Mouse (Mus musculus): ENCODE measurements around the gene E2f1. TPM values are rescaled to one million over a fixed set of nuclear protein-coding genes. Genes with fewer than 3 reads are reported as not detected.

Gene E2f1
- 9.8 and 11.9 TPM in 2 replicates for polyA plus RNA-seq (2012; rRNA removed)

DNA sequence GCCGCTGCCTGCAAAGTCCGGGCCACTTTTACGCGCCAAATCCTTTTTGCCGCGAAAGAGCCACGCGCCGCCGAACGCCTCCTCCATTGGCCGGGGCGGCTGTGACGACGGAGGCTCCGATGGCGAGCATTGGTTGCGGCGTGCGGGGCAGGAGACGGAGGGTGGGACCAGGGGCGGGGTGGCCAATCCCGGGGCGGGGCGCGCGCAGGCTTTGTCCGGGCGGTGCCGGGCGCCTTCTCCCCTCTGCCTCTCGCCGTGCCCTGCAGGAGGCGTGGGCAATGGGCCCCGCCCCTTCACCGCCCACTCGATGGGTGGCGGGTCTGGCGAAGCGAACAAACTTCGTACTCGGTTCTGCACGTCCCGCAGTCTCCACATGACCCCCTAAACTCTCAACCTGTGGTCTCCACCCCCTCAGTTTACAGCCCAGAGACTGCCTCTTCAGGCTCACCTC is at the start of gene E2f1:
Gene E2f1 (minus strand): TSS at position 57 of the 451 bp plus-strand sequence.

DNA sequence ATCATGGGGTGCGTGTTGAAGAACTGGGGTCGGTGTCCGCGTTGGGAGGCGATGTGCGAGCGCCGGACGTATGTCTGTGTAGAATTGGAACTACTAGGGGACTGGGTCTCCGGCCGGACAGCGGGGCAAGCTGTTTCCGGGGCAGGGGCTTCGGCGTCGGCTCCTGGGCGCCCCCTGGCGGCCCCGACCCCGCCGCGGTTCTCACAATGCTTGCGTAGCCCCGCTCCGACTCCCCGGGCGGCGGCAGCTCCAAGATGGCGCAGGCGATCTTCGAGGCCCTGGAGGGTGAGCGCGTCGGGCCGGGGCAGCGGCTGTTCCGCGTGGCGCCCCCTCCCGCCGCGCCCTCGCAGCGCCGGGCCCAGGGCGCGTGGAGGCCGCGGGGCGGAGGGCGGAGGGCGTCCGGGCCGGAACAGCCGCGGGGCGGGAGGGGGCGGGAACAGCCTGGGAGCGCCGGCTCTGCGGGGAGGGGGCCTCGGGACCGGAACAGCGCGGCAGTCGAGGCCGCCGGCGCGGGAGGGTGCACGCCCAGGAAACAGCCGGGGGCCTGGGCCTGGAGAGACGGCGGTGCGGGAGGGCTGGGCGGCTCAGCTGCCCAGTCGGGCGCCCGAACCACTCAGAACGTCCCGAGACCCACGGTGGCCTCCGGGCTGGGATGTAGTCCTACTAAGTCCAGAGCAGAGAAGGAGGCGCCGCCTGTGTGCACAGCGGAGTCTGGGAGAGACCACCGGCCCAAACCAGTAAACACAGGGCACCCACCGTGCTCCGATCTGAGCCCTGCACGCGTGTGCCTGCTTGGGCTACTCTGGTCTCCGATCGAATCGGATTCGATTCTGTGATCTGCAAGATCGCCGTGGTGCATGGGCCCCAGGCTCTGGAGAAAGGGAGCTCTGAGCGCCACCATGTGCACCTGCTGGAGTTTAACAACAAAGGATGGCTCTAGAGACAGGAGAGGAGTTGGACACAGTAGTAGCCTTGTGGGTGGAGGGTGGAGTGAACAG is 43.7 kb upstream of the E2f1 start, which contains the start of the genes Zfp341 and 4930519P11Rik:
Gene Zfp341 (plus strand): TSS at position 180 of the 998 bp plus-strand sequence.
Gene 4930519P11Rik (minus strand): TSS at position 320 of the 998 bp plus-strand sequence.

DNA sequence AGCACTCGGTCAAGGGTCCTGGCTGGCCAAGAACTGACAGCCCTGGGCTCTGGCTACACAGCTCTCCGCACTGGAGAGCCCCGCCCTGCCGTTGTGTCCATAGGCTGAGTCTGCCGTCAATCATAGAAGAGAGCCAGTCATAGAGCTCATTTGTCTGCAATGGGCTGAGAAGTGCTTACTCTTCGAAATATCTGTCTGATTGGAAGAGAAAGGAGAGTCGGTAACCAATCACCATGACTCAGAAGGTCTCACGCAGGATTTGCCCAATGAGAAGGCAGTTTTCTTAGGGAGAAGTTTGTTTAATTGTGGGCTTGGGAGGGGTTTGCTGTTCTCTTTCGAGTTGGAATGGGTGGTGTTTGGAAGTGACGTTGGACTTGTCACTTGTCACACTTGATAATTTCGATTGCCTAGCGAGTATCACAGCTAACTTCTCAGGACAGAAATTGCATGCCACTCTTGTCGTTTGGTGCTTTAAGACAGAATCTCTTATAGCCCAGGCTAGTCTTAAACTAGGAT is 34.0 kb upstream of the E2f1 start, which contains the start of gene Pxmp4:
Gene Pxmp4 (minus strand): TSS at position 71 of the 516 bp plus-strand sequence.

DNA sequence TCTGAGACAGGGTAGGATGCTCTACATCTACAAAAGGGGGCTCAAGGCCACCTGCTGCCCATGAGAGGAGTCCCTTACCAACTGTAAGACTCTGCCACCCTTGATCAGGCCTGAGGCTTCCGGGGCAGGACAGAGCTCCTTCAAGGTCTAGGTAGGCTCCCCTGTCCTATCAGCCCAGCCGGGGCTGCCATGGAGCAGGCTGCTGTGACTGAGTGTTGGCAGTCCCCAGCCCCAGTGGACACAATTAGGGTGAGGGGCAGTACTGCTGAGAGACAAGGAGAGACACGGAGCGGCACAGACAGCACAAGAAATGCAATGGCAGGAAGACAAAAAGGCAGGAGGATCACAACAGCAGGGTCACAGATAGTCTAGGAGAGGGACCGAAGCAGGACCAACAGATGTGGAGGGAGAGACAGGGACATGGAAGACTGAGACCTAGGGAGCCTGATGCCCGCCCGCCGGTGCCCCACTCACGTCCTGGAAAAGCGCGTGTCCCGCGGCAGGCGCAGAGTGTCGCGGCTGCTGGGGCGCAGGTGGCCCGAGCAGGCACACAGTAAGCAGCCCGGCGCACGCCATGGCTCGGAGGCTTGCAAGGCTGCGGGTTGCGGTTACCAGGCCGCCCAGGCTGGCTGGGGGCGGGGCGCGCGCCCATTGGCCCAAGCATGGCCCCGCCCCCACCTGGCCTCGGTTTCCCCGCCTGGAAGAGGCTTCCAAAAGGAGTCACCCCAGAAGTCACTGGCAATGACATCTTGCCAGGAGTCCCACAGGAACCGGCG is 11.2 kb downstream of the E2f1 start, which contains the start of gene Necab3:
Gene Necab3 (minus strand): TSS at position 627 of the 776 bp plus-strand sequence.

DNA sequence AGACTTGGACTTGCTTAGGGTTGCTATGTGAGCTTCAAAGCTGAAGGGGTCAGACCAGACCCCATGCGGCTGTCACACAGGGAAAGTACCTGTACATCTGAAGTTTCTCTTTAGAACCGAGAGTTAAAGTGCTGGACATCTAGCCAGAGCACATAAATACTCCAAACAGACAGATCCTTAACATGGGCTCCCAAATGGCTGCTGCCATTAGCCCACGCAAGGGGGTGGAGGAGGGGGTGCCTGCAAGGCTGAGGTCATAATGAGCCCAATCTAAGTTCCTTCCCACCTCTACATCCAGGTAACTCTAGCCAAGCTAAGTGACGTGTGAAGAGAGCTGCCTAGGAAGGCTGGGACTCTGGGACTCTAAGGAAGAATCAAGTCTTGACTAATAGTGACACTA is 18.2 kb downstream of the E2f1 start, which contains the start of gene Actl10:
Gene Actl10 (plus strand): TSS at position 301 of the 400 bp plus-strand sequence.

DNA sequence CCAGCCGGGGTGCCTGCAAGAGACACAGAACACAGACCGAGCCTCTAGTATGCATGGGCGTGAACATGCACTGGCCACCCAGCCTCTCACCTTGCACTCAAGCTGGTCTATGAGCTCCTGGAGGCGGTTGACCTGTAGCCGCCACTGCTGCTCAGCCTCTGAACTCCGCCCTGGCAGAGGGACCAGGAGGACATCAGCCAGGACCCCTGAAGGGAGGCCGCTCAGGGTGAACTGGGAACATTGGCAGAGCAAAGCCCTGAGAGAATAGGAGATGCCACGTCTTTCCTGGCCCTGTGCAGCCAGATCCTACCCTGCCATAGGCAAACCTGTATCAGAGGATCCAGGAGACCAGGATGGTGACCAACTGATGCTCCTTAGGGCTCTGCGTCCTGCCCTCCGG is 23.0 kb downstream of the E2f1 start, which contains the start of gene 1700003F12Rik:
Gene 1700003F12Rik (plus strand): TSS at position 375 of the 400 bp plus-strand sequence.

Other genes with a start within 250 kb of the E2f1 start
- gene Cdk5rap1, start 196.9 kb downstream of the E2f1 start, polyA plus RNA-seq (2012; rRNA removed) = 7.0 and 7.4 TPM in 2 replicates
- gene Snta1, start 161.8 kb downstream of the E2f1 start, polyA plus RNA-seq (2012; rRNA removed) = 11.6 and 12.8 TPM in 2 replicates
- 7.9 and 8.9 TPM in 2 replicates for gene Cbfa2t2, start 133.4 kb downstream of the E2f1 start, polyA plus RNA-seq (2012; rRNA removed)
- 0.43 and 0.86 TPM in 2 replicates for gene 1700003F12Rik, start 22.8 kb downstream of the E2f1 start, polyA plus RNA-seq (2012; rRNA removed)
- not detected in 2 replicates for gene Actl10, start 18.1 kb downstream of the E2f1 start, polyA plus RNA-seq (2012; rRNA removed)
- gene Necab3, start 11.0 kb downstream of the E2f1 start, polyA plus RNA-seq (2012; rRNA removed) = 0.27 and 0.28 TPM in 2 replicates
- gene Pxmp4, start 33.8 kb upstream of the E2f1 start, polyA plus RNA-seq (2012; rRNA removed) = 34.6 and 41.6 TPM in 2 replicates
- 5.8 and 6.8 TPM in 2 replicates for gene Zfp341, start 43.4 kb upstream of the E2f1 start, polyA plus RNA-seq (2012; rRNA removed)
- 1.1 and 1.3 TPM in 2 replicates for gene 4930519P11Rik, start 43.5 kb upstream of the E2f1 start, polyA plus RNA-seq (2012; rRNA removed)
- gene Chmp4b, start 81.8 kb upstream of the E2f1 start, polyA plus RNA-seq (2012; rRNA removed) = 121 and 136 TPM in 2 replicates
- gene Gm14214, start 200.1 kb upstream of the E2f1 start, polyA plus RNA-seq (2012; rRNA removed) = not detected in 2 replicates
- 228 and 243 TPM in 2 replicates for gene Raly, start 221.2 kb upstream of the E2f1 start, polyA plus RNA-seq (2012; rRNA removed)
- 0.30 TPM in 1 of 2 replicates, not detected in the other for gene a, start 221.5 kb upstream of the E2f1 start, polyA plus RNA-seq (2012; rRNA removed)